Mouse (Mus musculus): ENCODE measurements around the gene Mtss1l. TPM values are rescaled to one million over a fixed set of nuclear protein-coding genes. Genes with fewer than 3 reads are reported as not detected.

Mtss1l gene
- total and polyA plus RNA-seq, 3 experiments: 0.64 to 0.66 TPM; not detected in 1

DNA sequence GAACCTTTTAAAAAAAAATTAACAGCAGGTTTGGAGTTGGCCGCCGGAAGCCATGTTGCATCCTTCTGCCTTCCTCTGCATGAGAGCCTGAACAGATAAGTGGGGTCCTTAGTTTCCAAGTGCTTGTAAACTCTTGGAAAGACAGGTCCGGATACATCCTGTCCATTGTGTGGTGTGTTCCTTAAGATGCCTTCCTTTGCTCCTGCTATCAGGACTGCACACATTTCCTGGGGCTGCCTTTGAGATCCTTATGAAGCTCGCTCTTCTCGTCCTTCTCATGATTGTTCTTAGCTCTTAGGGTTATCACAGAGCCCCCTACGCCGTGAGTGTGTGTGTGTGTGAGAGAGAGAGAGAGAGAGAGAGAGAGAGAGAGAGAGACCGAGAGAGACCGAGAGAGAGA, 31.3 kb upstream of the Mtss1l start:
- H3K9me3 ChIP-seq (replicated peaks; ENCODE audit: low read length): no peaks in the 10 kb centered on the region
- no peaks in the 10 kb centered on the region for H3K27me3 ChIP-seq (replicated peaks)
- no peak for TF ChIP-seq MAX (IDR thresholded peaks at IDR 0.05; ENCODE audit: low read length)
- TF ChIP-seq ELF1 (IDR thresholded peaks at IDR 0.05; ENCODE audit: low read depth, low read length): no peak
- TF ChIP-seq ETS1 (conservative IDR thresholded peaks at IDR 0.05; ENCODE audit: low read depth, low read length): no peak
- TF ChIP-seq MAZ (IDR thresholded peaks at IDR 0.05; ENCODE audit: low read depth, low read length): no peak
- peaks cover 55 to 88% of the 10 kb centered on the region in 2 experiments for H3K36me3 ChIP-seq (replicated peaks in 1 of 2; ENCODE audit: control insufficient read depth in 1 of 2, insufficient read depth in 1 of 2, low read length in 1 of 2)
- dilution Hi-C loops (cut with MboI; ENCODE audit: extremely low pct_ligation_motif_present, extremely low pct_unique_long_range_greater_than_20kb, low sequenced_read_pairs): no loop called here
- H3K4me2 ChIP-seq (ENCODE audit: insufficient read depth, low read depth, poor library complexity, severe bottlenecking): no peak overlapping the region
- in situ Hi-C loops (cut with MboI; ENCODE audit: low pct_ligation_motif_present, low pct_unique_long_range_greater_than_20kb, low sequenced_read_pairs): no loop called here
- no peak overlapping the region for H3K4me3 ChIP-seq (replicated peaks in 1 of 3; ENCODE audit: low read depth in 2 of 3, low read length in 2 of 3, poor library complexity in 1 of 3)
- H3K4me1 ChIP-seq (ENCODE audit: control insufficient read depth in 1 of 2, insufficient read depth in 2 of 2): no peaks in the 10 kb centered on the region
- H3K27ac ChIP-seq (ENCODE audit: insufficient read depth, low read depth): no peak overlapping the region
- no peak overlapping the region for H3K9ac ChIP-seq (ENCODE audit: insufficient read depth, low read depth)
- DNase-seq (ENCODE audit: extremely low read depth): no peak
- H3K79me2 ChIP-seq (replicated peaks; ENCODE audit: control insufficient read depth, extremely low read depth, insufficient read depth, poor library complexity, severe bottlenecking): no peaks in the 10 kb centered on the region

DNA sequence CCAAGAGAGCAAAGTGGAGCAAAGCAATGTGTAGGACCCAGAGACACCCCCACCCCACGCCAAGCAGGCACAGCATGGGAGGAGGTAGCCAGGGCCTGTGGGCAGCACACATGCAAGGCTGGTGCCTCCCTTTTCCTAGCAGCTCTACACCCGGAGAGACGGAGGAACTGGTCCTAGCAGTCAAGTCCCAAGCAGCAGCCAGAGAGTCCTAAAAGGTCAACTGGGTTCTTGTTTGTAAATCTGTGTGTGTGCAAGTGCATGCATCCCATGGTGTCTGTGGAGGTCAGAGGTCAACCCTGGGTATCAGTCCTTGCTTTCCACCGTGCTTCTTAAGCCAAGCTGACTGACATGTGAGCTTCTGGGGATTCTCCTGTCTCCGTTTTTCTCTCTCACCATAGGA, 27.1 kb upstream of the Mtss1l start:
- dilution Hi-C loops (cut with MboI; ENCODE audit: extremely low pct_ligation_motif_present, extremely low pct_unique_long_range_greater_than_20kb, low sequenced_read_pairs) (no loop called here), in situ Hi-C loops (cut with MboI; ENCODE audit: low pct_ligation_motif_present, low pct_unique_long_range_greater_than_20kb, low sequenced_read_pairs) (no loop called here)
- no peak overlapping the region for H3K9ac ChIP-seq (ENCODE audit: insufficient read depth, low read depth)
- no peaks in the 10 kb centered on the region for H3K27me3 ChIP-seq (replicated peaks)
- no peak for TF ChIP-seq ZMIZ1 (IDR thresholded peaks at IDR 0.05; ENCODE audit: low read depth, low read length)
- TF ChIP-seq MEF2A (IDR thresholded peaks at IDR 0.05; ENCODE audit: borderline replicate concordance, low read depth, low read length): no peak
- TF ChIP-seq ELF1 (IDR thresholded peaks at IDR 0.05; ENCODE audit: low read depth, low read length): no peak
- TF ChIP-seq ZNF384 (IDR thresholded peaks at IDR 0.05; ENCODE audit: low read depth, low read length): no peak
- no peaks in the 10 kb centered on the region for H3K79me2 ChIP-seq (replicated peaks; ENCODE audit: control insufficient read depth, extremely low read depth, insufficient read depth, poor library complexity, severe bottlenecking)
- no peak overlapping the region for H3K4me2 ChIP-seq (ENCODE audit: insufficient read depth, low read depth, poor library complexity, severe bottlenecking)
- no peaks in the 10 kb centered on the region for H3K9me3 ChIP-seq (replicated peaks; ENCODE audit: low read length)
- H3K4me3 ChIP-seq (replicated peaks in 1 of 3; ENCODE audit: low read depth in 2 of 3, low read length in 2 of 3, poor library complexity in 1 of 3): no peak overlapping the region
- H3K27ac ChIP-seq (ENCODE audit: insufficient read depth, low read depth): no peak overlapping the region
- H3K36me3 ChIP-seq (replicated peaks in 1 of 2; ENCODE audit: control insufficient read depth in 1 of 2, insufficient read depth in 1 of 2, low read length in 1 of 2): peaks cover 45 to 91% of the 10 kb centered on the region in 2 experiments
- no peaks in the 10 kb centered on the region for H3K4me1 ChIP-seq (ENCODE audit: control insufficient read depth in 1 of 2, insufficient read depth in 2 of 2)
- no peak for DNase-seq (ENCODE audit: extremely low read depth)

DNA sequence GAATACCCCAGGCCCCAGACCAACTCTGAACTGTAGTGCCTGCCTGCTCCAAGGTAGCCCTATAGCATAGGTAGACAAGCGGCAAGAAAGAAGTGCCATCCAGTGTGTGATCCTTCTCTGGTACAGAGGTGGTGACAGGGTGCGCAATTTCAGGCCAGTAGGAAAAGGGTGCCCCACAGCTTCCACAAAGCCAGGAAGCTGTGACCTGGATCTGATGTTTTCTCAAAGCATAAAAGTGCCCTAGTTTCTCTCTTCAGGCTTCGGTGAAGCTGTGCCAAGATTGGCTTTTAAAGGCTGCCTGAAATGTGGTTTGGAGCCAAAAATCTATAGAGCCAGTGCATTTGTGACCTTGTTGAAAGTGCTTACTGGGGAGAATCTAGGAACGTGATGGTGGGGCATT, 26.4 kb upstream of the Mtss1l start:
- in situ Hi-C loops (cut with MboI; ENCODE audit: low pct_ligation_motif_present, low pct_unique_long_range_greater_than_20kb, low sequenced_read_pairs) (no loop called here), dilution Hi-C loops (cut with MboI; ENCODE audit: extremely low pct_ligation_motif_present, extremely low pct_unique_long_range_greater_than_20kb, low sequenced_read_pairs) (no loop called here)
- Histone ChIP-seq H3K4me2 (ENCODE audit: insufficient read depth, low read depth, poor library complexity, severe bottlenecking) (no peak overlapping the region), H3K79me2 (replicated peaks; ENCODE audit: control insufficient read depth, extremely low read depth, insufficient read depth, poor library complexity, severe bottlenecking) (no peaks in the 10 kb centered on the region), H3K27me3 (replicated peaks) (no peaks in the 10 kb centered on the region), H3K9me3 (replicated peaks; ENCODE audit: low read length) (no peaks in the 10 kb centered on the region), H3K36me3 (replicated peaks in 1 of 2; ENCODE audit: control insufficient read depth in 1 of 2, insufficient read depth in 1 of 2, low read length in 1 of 2) (peaks cover 41 to 92% of the 10 kb centered on the region in 2 experiments), H3K4me3 (replicated peaks in 1 of 3; ENCODE audit: low read depth in 2 of 3, low read length in 2 of 3, poor library complexity in 1 of 3) (no peak overlapping the region), H3K9ac (ENCODE audit: insufficient read depth, low read depth) (no peak overlapping the region), H3K27ac (ENCODE audit: insufficient read depth, low read depth) (no peak overlapping the region), H3K4me1 (ENCODE audit: control insufficient read depth in 1 of 2, insufficient read depth in 2 of 2) (no peaks in the 10 kb centered on the region)
- TF ChIP-seq IRF4 (IDR thresholded peaks at IDR 0.05; ENCODE audit: low read depth, low read length): no peak
- TF ChIP-seq GABPA (IDR thresholded peaks at IDR 0.05; ENCODE audit: insufficient replicate concordance, low read depth, low read length): no peak
- TF ChIP-seq MYC (IDR thresholded peaks at IDR 0.05; ENCODE audit: low read depth, low read length): no peak
- TF ChIP-seq TCF12 (IDR thresholded peaks at IDR 0.05; ENCODE audit: low read depth, low read length): no peak
- no peak for DNase-seq (ENCODE audit: extremely low read depth)

Measured in CH12.LX (cell line).